Mouse (Mus musculus) adrenal gland, adult (tissue): Measurements from ENCODE around the gene Tmem89.

ENCODE experiments used
- DNase-seq, 2 experiments: peaks; one replicate each; pipeline ENCODE4 v3.0.0; 2022 to 2023; ENCODE audit warnings: low spot score in 1 of 2; ENCODE audit not compliant: inconsistent age in 2 of 2

Tmem89 gene

DNA sequence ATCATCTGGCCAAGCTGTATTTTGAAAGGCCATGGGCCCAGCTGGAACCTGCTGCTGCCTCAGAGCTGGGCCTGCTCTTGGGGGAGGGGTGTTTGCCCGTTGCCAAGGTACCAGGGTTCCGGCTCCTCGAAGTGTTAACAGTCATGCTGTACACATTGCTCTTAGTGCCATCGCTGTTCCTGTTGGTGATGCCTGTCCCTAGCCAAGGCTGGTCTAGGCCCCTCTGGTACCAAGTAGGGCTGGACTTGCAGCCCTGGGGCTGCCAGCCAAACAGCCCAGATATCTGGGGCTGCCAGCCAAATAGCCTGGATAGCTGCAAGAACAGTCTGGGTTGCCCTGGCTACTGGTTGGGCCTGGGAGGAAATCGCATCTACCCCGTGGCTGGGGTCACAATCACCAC is at the start of gene Tmem89:
Tmem89 (plus strand) TSS at position 129 of the 400 bp plus-strand sequence.
- no peak for DNase-seq

- DNase-seq, result no peak
Measured at GRCm38 (mm10) chr9:108912308-108912707, 2.1 kb upstream of the Tmem89 start.

GRCm38 (mm10) chr9:108913161-108913560 is 1.3 kb upstream of the Tmem89 start:
- DNase-seq, result peak; percentile 40 to 79

- DNase-seq, result no peak
Measured at GRCm38 (mm10) chr9:108913621-108914020, 798 bp upstream of the Tmem89 start.

DNA sequence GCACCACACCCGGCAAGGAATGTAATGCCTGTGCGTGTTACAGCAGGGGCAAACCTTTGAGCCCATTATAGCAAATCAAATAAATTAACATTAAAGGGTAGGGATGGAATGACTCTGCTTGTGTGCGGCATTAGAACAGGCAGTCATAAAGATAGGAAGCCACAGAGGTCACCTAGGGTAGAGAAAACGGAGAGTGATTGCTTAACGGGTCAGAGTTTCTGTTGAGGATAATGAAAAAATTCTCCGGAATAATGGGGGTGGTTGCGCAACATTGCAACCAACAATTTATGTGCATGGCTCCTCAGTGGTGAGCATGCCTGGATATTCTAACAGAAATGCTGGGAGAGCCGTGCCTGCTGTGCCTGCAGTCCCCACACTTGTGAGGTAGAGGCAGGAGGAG is 11.5 kb downstream of the Tmem89 start:
- DNase-seq, result peak; percentile 35 to 78

DNA sequence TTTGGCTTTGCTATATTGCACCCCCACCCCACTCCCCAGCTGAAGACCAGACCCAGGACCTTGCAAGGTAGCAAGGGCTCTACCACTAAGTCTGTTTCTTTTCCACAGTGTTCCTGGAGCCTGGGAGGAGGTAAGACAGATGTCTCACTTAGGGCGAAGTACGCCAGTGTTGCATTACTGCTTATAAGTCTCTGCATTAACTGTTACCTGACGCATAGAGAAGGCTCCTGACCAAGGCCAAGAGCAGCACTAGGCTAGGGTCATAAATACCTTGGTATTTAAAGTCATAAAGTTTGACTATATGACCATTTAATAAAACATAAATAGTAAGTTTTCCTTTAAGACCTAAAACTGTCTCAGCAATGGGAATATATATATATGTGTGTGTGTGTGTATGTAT is 14.0 kb downstream of the Tmem89 start:
- DNase-seq, result no peak

DNA sequence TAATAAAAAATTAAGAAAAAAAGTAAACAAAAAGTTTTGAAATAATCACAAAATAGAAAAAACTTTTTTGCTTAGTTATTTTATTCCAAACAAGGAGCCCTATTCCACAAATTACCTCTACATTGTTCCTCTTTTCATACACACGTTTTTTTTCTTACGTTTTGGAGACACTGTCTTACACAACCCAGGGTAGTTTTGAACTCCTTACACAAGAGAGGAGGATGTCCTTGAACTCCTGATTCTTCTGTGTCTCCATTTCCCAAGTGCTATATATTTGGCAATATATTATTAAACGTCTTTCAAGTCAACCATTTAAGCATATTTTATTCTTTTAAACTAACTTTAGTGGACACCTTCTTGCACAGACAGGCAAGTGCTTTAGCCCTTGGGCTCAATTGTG is 21.6 kb downstream of the Tmem89 start:
- no peak for DNase-seq

GRCm38 (mm10) chr9:108936418-108937364 is 22.3 kb downstream of the Tmem89 start, which contains the start of gene Uqcrc1:
Gene Uqcrc1, plus strand, starts transcription at chr9:108936633.
- peak; percentile 96 to 97 for DNase-seq

GRCm38 (mm10) chr9:108945111-108945510 is 30.7 kb downstream of the Tmem89 start:
- no peak for DNase-seq

DNA sequence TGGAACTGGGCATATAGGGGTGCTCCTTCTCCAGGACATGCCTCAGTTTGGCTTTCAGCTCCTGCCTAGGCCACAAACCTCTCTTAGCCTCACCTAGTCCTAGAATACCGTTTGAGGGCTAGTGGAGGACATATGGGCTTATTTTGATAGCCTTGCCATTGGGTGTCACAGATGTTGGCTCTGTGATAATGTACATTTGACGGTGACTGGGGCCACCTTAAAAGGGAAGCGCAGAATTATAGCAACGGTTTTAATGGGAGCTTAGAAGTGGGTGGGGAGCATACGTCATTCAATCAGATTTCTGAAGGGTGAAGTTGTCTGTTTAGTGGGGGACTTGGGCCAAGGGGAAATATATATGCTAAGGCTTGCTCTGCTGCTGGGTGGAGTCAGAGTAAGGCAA is 31.2 kb downstream of the Tmem89 start:
- DNase-seq, result no peak

- no peak for DNase-seq
Measured at GRCm38 (mm10) chr9:108949231-108949966, 35.0 kb downstream of the Tmem89 start.

DNA sequence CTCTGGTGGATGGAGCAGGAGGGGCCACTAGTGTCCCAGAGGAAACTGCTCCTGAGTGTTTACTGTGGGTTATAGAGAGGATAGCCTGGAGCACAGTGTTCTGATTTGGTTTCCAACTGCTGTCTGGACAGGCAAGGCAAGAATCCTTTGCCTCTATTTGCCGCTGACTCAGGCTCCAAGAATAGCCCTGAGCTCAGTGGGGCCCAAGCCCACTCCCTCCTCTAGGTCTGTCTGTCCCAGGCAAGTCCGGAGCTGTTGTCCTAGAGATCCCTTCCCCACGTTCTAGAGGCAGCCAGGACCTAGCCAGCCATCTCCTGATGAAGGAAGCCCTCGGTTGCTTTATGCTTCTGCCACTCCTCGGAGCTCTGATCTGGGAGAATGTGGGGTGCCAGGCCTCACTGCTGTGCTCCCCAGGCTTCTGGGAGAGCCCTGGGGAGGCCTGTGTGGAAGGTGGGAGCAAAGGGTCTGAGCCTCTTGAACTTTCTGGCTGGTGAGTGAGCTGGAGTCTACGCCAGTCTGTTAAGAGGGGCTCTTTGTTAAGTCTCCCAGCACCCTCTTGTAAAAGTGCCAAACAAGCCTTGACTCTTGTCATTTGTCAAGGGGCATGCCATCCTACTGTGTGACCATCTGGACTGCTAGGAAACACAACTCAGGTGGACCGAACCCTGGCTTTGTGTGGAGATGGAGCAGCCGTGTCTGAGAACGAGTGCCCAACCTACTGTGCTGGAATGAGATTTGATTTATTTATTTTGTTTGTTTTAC is 35.7 kb downstream of the Tmem89 start:
- DNase-seq, result no peak

DNA sequence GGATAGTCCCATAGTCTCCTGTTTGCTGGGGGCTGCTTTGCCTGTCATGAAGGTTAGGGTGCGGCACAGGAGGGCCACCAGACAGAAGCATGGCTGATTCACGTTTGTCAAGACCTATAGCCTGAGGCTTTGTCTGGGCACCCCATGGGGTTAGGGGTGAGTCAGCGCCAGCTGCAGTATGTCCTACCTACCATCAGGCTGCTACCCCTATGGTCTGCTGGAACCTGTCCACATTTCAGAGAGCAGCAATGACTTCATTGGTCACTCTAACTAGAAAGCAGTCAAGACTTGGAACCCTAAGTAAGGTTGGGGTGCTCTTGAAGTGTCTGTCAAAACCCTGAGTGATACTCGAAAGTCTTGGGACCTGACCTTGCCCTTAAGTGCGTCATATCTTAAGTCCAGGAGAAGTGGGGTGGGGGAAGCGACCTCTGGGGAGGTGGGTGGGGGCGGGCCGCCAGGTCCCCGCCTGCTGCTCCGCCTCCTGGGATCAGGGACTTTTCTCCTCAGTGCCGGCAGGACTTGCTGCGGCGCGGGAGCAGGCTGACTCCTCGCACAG is 38.7 kb downstream of the Tmem89 start, which contains the start of gene Col7a1:
Col7a1 (plus strand) TSS at position 506 of the 556 bp plus-strand sequence.
- peak in 1 of 2 experiments; percentile 54 for DNase-seq

- DNase-seq, result no peak
Measured at GRCm38 (mm10) chr9:108955241-108955640, 40.8 kb downstream of the Tmem89 start.

DNA sequence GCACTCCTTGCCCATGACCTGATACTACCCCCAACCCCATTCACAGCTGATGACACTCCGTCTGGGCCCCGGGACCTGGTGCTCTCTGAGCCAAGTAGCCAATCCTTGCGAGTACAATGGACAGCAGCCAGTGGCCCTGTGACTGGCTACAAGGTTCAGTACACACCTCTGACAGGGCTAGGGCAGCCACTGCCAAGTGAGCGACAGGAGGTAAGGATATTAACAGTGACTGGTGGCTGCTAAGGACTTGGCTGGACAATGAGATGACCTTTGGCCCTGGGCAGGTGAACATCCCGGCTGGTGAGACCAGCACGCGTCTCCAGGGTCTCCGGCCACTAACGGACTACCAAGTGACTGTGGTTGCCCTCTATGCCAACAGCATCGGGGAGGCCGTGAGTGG is 41.4 kb downstream of the Tmem89 start:
- no peak for DNase-seq

GRCm38 (mm10) chr9:108963577-108963976 is 49.2 kb downstream of the Tmem89 start:
- no peak for DNase-seq

DNA sequence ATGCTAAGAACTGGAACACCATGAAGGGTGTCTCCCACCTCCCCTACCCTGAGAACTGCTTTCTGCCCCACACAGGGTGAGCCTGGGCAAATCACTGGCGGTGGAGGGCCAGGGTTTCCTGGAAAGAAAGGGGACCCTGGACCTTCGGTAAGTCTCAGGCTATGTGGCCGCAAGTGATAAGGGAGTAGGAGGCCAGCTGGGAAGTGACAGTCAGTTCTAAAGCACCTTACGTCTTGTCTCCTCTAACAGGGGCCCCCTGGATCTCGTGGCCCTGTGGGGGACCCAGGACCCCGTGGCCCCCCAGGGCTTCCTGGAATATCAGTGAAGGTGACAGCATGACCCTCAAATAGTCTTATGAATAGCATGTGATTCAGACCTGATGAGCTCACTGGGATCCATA is 49.9 kb downstream of the Tmem89 start:
- DNase-seq, result no peak
